Comparison of ENCODE assay signal across 15 mouse cellular contexts in the genomic region with DNA sequence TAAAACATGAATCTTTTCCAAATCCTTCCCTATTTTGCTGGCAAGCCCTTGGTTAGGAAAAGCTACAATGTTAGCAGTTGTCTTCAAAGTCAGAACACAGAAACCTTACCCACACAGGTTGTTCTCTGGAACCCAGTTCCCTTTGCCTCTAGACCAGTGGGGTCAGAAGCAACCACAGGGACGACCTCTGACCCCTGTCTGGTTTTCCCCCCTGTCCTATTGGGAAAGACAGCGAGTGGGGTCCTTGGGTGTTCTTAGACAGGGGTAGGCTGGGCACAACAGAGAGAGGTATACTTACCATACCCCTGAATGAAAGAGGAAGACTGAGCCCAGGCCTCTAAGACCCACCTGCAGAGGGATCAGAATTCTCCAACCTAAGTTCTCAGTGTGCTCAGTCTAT. TPM values are rescaled to one million over a fixed set of nuclear protein-coding genes. Genes with fewer than 3 reads are reported as not detected.
DNase-seq lines count a peak whose midpoint lies in the region; ATAC-seq and TF ChIP-seq lines count a peak whose summit lies in the region.
"Had no signal": no experiment of that assay in that cellular context is flagged by ENCODE, and none has a peak within 500 bp of the region (broad histone marks: within the 10 kb centered on the region; RNA-seq: fewer than 3 reads in every experiment).

No protein-coding gene starts in this region.

- H3K4me3 ChIP-seq in intestine, embryonic 15.5 days (replicated peaks): no peak overlapping the region
- H3K4me3 ChIP-seq in intestine, postnatal 0 days (ENCODE audit: low read depth, low read length): no peak overlapping the region
- peak overlapping the region; percentile 86; the same call in 1 of the 2 replicates for H3K4me3 ChIP-seq in forebrain, embryonic 12.5 days (replicated peaks)
- H3K4me3 ChIP-seq in hindbrain, embryonic 11.5 days (ENCODE audit: low read depth, low read length): no peak overlapping the region
- H3K4me3 ChIP-seq in midbrain, postnatal 0 days (ENCODE audit: low read depth, low read length): peak overlapping the region; percentile 80

- no peak for TF ChIP-seq CTCF in intestine, postnatal 0 days (IDR thresholded peaks at IDR 0.05; ENCODE audit: low read depth)
- no peak for TF ChIP-seq CTCF in midbrain, postnatal 0 days (IDR thresholded peaks at IDR 0.05)

- peak overlapping the region; percentile 99; the same call in 1 of the 2 replicates for H3K4me2 ChIP-seq in intestine, embryonic 15.5 days (replicated peaks)
- no peak overlapping the region for H3K4me2 ChIP-seq in intestine, postnatal 0 days (replicated peaks; ENCODE audit: low read depth)
- peak overlapping the region; percentile 81 for H3K4me2 ChIP-seq in forebrain, embryonic 12.5 days
- no peak overlapping the region for H3K4me2 ChIP-seq in hindbrain, embryonic 11.5 days (replicated peaks; ENCODE audit: low read depth, low read length)
- peak overlapping the region; percentile 92 for H3K4me2 ChIP-seq in midbrain, postnatal 0 days (ENCODE audit: low read depth, low read length, poor library complexity, severe bottlenecking)

- no peak for DNase-seq in hindbrain, embryonic 11.5 days (ENCODE audit: low spot score)
- DNase-seq in midbrain, postnatal 0 days (ENCODE audit: low spot score): no peak
- DNase-seq in adrenal gland, adult (ENCODE audit: inconsistent age in 2 of 2, low spot score in 1 of 2): no peak
- DNase-seq in ovary, postnatal 14 days (ENCODE audit: low spot score): no peak
- DNase-seq: adrenal gland, adult 2 months; kidney, postnatal 25 days; liver, embryonic 13.5 days had no signal

- H3K27me3 ChIP-seq in intestine, embryonic 15.5 days (replicated peaks): peaks cover 22% of the 10 kb centered on the region
- peaks cover 20% of the 10 kb centered on the region for H3K27me3 ChIP-seq in intestine, postnatal 0 days (replicated peaks; ENCODE audit: control insufficient read depth, insufficient read depth, low read length)
- peaks cover 6% of the 10 kb centered on the region for H3K27me3 ChIP-seq in forebrain, embryonic 12.5 days
- H3K27me3 ChIP-seq in hindbrain, embryonic 11.5 days (ENCODE audit: control insufficient read depth, insufficient read depth, low read length): no peaks in the 10 kb centered on the region
- no peaks in the 10 kb centered on the region for H3K27me3 ChIP-seq in midbrain, postnatal 0 days (ENCODE audit: insufficient read depth, low read length)
- H3K27me3 ChIP-seq: CH12.LX had no signal

- no peaks in the 10 kb centered on the region for H3K36me3 ChIP-seq in intestine, embryonic 15.5 days
- no peaks in the 10 kb centered on the region for H3K36me3 ChIP-seq in intestine, postnatal 0 days (ENCODE audit: control insufficient read depth, insufficient read depth)
- 0 out of 2 replicates have a peak, but pooled peaks cover 5% of the 10 kb centered on the region for H3K36me3 ChIP-seq in forebrain, embryonic 12.5 days (replicated peaks)
- H3K36me3 ChIP-seq in hindbrain, embryonic 11.5 days (ENCODE audit: control insufficient read depth, insufficient read depth, low read length): no peaks in the 10 kb centered on the region
- no peaks in the 10 kb centered on the region for H3K36me3 ChIP-seq in midbrain, postnatal 0 days (ENCODE audit: insufficient read depth, low read length)
- H3K36me3 ChIP-seq: embryonic facial prominence, embryonic 13.5 days; heart, embryonic 12.5 days; liver, embryonic 13.5 days had no signal

- ATAC-seq in intestine, embryonic 15.5 days: no peak
- ATAC-seq in intestine, postnatal 0 days: no peak
- ATAC-seq in forebrain, embryonic 12.5 days (ENCODE audit: low FRiP score): no peak; the same call in 1 of the 2 replicates
- peak; percentile 2; the same call in 1 of the 2 replicates for ATAC-seq in hindbrain, embryonic 11.5 days (ENCODE audit: low FRiP score)
- ATAC-seq in midbrain, postnatal 0 days (ENCODE audit: low FRiP score): peak; percentile 1; the same call in 1 of the 2 replicates
- ATAC-seq: inflammation-experienced regulatory T-cells, adult 6 months; Patski had no signal

- H3K4me1 ChIP-seq in intestine, embryonic 15.5 days (replicated peaks): 0 out of 2 replicates have a peak, but pooled peaks cover 8% of the 10 kb centered on the region
- H3K4me1 ChIP-seq in intestine, postnatal 0 days (replicated peaks; ENCODE audit: control insufficient read depth, insufficient read depth, low read length): no peaks in the 10 kb centered on the region
- H3K4me1 ChIP-seq in forebrain, embryonic 12.5 days: peaks cover 36% of the 10 kb centered on the region
- H3K4me1 ChIP-seq in hindbrain, embryonic 11.5 days (replicated peaks; ENCODE audit: control insufficient read depth, insufficient read depth, low read length): 0 out of 2 replicates have a peak, but pooled peaks cover 2% of the 10 kb centered on the region
- H3K4me1 ChIP-seq in midbrain, postnatal 0 days (ENCODE audit: insufficient read depth, low read length): peaks cover 19% of the 10 kb centered on the region
- H3K4me1 ChIP-seq: heart, embryonic 12.5 days; liver, embryonic 13.5 days had no signal

- H3K9ac ChIP-seq in intestine, embryonic 15.5 days: no peak overlapping the region
- H3K9ac ChIP-seq in intestine, postnatal 0 days (ENCODE audit: low read depth, low read length): no peak overlapping the region
- no peak overlapping the region for H3K9ac ChIP-seq in forebrain, embryonic 12.5 days
- no peak overlapping the region for H3K9ac ChIP-seq in hindbrain, embryonic 11.5 days (ENCODE audit: low read depth, low read length)
- H3K9ac ChIP-seq in midbrain, postnatal 0 days (replicated peaks; ENCODE audit: low read length, poor library complexity, severe bottlenecking): no peak overlapping the region
- H3K9ac ChIP-seq: liver, embryonic 13.5 days had no signal

- no peaks in the 10 kb centered on the region for H3K9me3 ChIP-seq in intestine, embryonic 15.5 days
- no peaks in the 10 kb centered on the region for H3K9me3 ChIP-seq in intestine, postnatal 0 days (ENCODE audit: control insufficient read depth)
- H3K9me3 ChIP-seq in forebrain, embryonic 12.5 days: no peaks in the 10 kb centered on the region
- no peaks in the 10 kb centered on the region for H3K9me3 ChIP-seq in hindbrain, embryonic 11.5 days (ENCODE audit: control insufficient read depth, low read length)
- H3K9me3 ChIP-seq in midbrain, postnatal 0 days (ENCODE audit: low read length): no peaks in the 10 kb centered on the region
- H3K9me3 ChIP-seq: embryonic facial prominence, embryonic 13.5 days; heart, embryonic 12.5 days; liver, embryonic 13.5 days had no signal

- no peak overlapping the region for H3K27ac ChIP-seq in intestine, embryonic 15.5 days
- no peak overlapping the region for H3K27ac ChIP-seq in intestine, postnatal 0 days (ENCODE audit: low read depth, low read length)
- peak overlapping the region; percentile 93 for H3K27ac ChIP-seq in forebrain, embryonic 12.5 days
- H3K27ac ChIP-seq in hindbrain, embryonic 11.5 days (ENCODE audit: low read depth, low read length): no peak overlapping the region
- peak overlapping the region; percentile 96; the same call in 1 of the 2 replicates for H3K27ac ChIP-seq in midbrain, postnatal 0 days (ENCODE audit: low read depth, low read length)
- H3K27ac ChIP-seq: embryonic facial prominence, embryonic 13.5 days; liver, embryonic 13.5 days had no signal

- 90% methylated on average over 2 of the region's 2 CpGs for WGBS in intestine, embryonic 15.5 days
- WGBS in intestine, postnatal 0 days: 75% methylated on average over 2 of the region's 2 CpGs
- 53% methylated on average over 2 of the region's 2 CpGs for WGBS in forebrain, embryonic 12.5 days
- WGBS in hindbrain, embryonic 11.5 days: 56% methylated on average over 2 of the region's 2 CpGs
- 50% methylated on average over 2 of the region's 2 CpGs for WGBS in midbrain, postnatal 0 days

RNA-seq across cellular contexts. Expression of gene Amer2, which starts 4.0 kb away (rescaled TPM):
- polyA plus RNA-seq in intestine, embryonic 15.5 days (2015; fragmentation: Nextera tagmentation; extraction: Ambion mirVana): 1.5 TPM in 2 replicates
- 0.33 and 0.40 TPM in 2 replicates for polyA plus RNA-seq in intestine, postnatal 0 days (2015; fragmentation: Nextera tagmentation; extraction: Ambion mirVana)
- polyA plus RNA-seq in forebrain, embryonic 12.5 days (2016; fragmentation: Nextera tagmentation; extraction: Ambion mirVana): 37.5 and 38.6 TPM in 2 replicates
- 12.0 and 12.6 TPM in 2 replicates for polyA plus RNA-seq in hindbrain, embryonic 11.5 days (2014; fragmentation: Nextera tagmentation; extraction: Ambion mirVana)
- total RNA-seq in midbrain, postnatal 0 days (2014; rRNA removed): 28.3 TPM in 2 replicates
- polyA plus RNA-seq in midbrain, postnatal 0 days (2015; fragmentation: Nextera tagmentation; extraction: Ambion mirVana): 13.7 and 18.3 TPM in 2 replicates
- total RNA-seq: CH12.LX had no signal
- polyA plus RNA-seq: inflammation-experienced regulatory T-cells, adult 6 months had no signal

Comparison
In these comparisons a context has a peak if more than half of its experiments do, and no peak if none do; other contexts are left out.
1. H3K4me2 ChIP-seq: peak in intestine, embryonic 15.5 days (single experiment), forebrain, embryonic 12.5 days (single experiment) and midbrain, postnatal 0 days (single experiment); none in intestine, postnatal 0 days (single experiment) and hindbrain, embryonic 11.5 days (single experiment).
2. ATAC-seq: peak in hindbrain, embryonic 11.5 days (single experiment) and midbrain, postnatal 0 days (single experiment); none in intestine, embryonic 15.5 days (single experiment), intestine, postnatal 0 days (single experiment) and forebrain, embryonic 12.5 days (single experiment).
3. H3K27ac ChIP-seq: peak in forebrain, embryonic 12.5 days (single experiment) and midbrain, postnatal 0 days (single experiment); none in intestine, embryonic 15.5 days (single experiment), intestine, postnatal 0 days (single experiment) and hindbrain, embryonic 11.5 days (single experiment).
4. H3K4me3 ChIP-seq: peak in forebrain, embryonic 12.5 days (single experiment) and midbrain, postnatal 0 days (single experiment); none in intestine, embryonic 15.5 days (single experiment), intestine, postnatal 0 days (single experiment) and hindbrain, embryonic 11.5 days (single experiment).